Mouse (Mus musculus) left cerebral cortex, adult 6 months (tissue): Measurements from ENCODE around the gene Yipf2. TPM values are rescaled to one million over a fixed set of nuclear protein-coding genes. Genes with fewer than 3 reads are reported as not detected.

Source experiments
- long read RNA-seq, 2 experiments: library from polyadenylated mRNA; unstranded; transcript quantifications; one replicate each; pipeline ENCODE4 v2.0.0; 2019 to 2020
- polyA plus RNA-seq: library from polyadenylated mRNA; unstranded; fragments of <200 nt; fragmentation: Nextera tagmentation; gene quantifications from 2 replicates; pipeline ENCODE4 v1.2.3, GENCODE M21; 2021

The Yipf2 gene
- polyA plus RNA-seq, result 15.4 and 21.2 TPM in 2 replicates
- long read RNA-seq, experiment 1, transcript Yipf2-203 (9 exons, 2,014 nt), result minor isoform, 8 of 87 reads
- long read RNA-seq, experiment 1, transcript Yipf2-201 (8 exons, 2,174 nt), result major isoform, 22 of 87 reads
- long read RNA-seq, experiment 1, partial matches to known transcripts, result 24 of 87 reads
- long read RNA-seq, experiment 1, other reads (novel, unspliced or antisense), result 27 of 87 reads
- long read RNA-seq, experiment 2, partial matches to known transcripts, result 10 of 21 reads
- long read RNA-seq, experiment 2, other reads (novel, unspliced or antisense), result 7 of 21 reads

DNA sequence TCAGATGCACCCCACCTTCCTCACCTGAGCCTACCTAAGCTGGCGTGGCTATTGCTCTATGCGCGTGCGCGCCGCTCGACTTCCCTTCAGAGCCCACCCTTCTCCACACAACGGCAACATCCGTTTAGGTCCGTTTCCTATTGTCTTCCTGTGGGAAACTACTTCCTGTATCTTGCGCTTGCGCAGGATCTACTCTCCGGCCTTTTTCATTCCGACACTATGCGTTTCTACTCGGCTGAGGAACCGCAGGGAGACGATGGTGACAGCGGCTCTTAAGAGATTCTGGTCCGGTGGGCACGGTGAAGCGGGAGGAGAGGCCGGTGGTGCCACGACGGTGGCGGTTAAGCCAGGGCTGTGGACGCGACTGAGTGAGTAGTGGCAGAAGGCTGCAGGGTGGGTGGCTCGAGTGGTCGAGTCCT lies at the start of gene Yipf2, which contains the start of gene Timm29:
Yipf2 (minus strand) TSS at position 126 of the 419 bp plus-strand sequence.
Timm29 (plus strand) TSS at position 20 of the 419 bp plus-strand sequence.

DNA sequence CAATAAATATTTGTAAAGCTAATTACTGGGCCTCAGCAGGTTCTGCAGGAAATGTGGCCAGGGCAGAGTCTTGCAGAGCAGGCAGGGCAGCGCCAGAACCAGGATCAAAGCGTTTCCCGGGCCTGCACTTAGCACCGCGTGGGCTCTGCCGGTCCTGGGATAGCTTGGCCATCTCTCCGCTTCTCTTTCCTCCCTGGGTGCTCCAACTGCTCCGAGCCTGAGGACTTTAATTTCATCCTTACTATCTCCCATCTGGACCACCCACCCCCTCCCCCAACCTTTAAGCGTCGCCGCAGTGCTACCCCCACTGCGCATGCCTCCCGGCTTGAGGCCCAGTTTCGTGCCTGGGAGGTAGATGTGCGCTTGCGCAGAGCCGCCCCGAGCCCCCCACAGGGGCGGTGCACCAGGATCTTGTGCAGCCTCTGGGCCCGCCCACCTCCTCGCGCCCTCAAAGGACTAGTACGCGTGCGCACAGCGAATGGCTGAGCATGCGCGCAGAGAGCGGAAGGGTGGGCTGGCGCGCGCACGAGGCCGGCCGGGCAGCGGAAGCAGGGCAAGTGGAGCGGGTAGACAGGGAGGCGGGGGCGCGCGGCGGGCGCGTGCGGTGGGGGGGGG lies 23.1 kb upstream of the Yipf2 start, which contains the start of gene Smarca4:
Smarca4 (plus strand) TSS at position 553 of the 615 bp plus-strand sequence.

DNA sequence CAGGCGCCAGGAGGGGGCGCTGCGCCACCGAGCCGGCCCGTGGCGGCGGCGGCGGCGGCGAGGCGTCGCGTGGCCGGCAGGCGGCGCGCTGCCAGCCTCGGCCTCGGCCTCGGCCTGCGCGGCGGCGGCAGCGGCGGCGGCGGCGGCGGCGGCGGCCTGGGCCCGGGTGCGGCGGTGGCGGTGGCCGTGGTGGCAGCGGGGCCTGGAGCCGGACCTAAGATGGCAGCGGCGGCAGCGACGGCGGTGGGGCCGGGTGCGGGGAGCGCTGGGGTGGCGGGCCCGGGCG lies 45.9 kb downstream of the Yipf2 start, which contains the start of gene Carm1:
Carm1 (plus strand) TSS at position 106 of the 286 bp plus-strand sequence.

Other genes with a start within 250 kb of the Yipf2 start
- 102 and 148 TPM in 2 replicates for gene Ilf3, start 225.0 kb downstream of the Yipf2 start, polyA plus RNA-seq
- 17.3 and 20.9 TPM in 2 replicates for gene Qtrt1, start 181.0 kb downstream of the Yipf2 start, polyA plus RNA-seq
- 19.6 and 22.0 TPM in 2 replicates for gene Dnm2, start 167.9 kb downstream of the Yipf2 start, polyA plus RNA-seq
- gene Tmed1, start 82.6 kb downstream of the Yipf2 start, polyA plus RNA-seq, result 32.1 and 32.7 TPM in 2 replicates
- gene AB124611, start 66.7 kb downstream of the Yipf2 start, polyA plus RNA-seq, result 0.40 and 0.46 TPM in 2 replicates
- 7.5 and 8.3 TPM in 2 replicates for gene Carm1, start 45.9 kb downstream of the Yipf2 start, polyA plus RNA-seq
- gene Timm29, start 106 bp downstream of the Yipf2 start, polyA plus RNA-seq, result 24.4 and 31.1 TPM in 2 replicates
- 26.0 and 26.4 TPM in 2 replicates for gene Smarca4, start 23.3 kb upstream of the Yipf2 start, polyA plus RNA-seq
- 4.4 and 5.9 TPM in 2 replicates for gene Ldlr, start 130.7 kb upstream of the Yipf2 start, polyA plus RNA-seq
- gene Spc24, start 167.5 kb upstream of the Yipf2 start, polyA plus RNA-seq, result 4.0 and 4.3 TPM in 2 replicates
- gene Kank2, start 205.9 kb upstream of the Yipf2 start, polyA plus RNA-seq, result 1.4 and 1.9 TPM in 2 replicates
- not detected in 2 replicates for gene Angptl8, start 242.7 kb upstream of the Yipf2 start, polyA plus RNA-seq